Mouse (Mus musculus) C3H10T1/2 (cell line): ENCODE data around the gene Cltb. TPM values are rescaled to one million over a fixed set of nuclear protein-coding genes. Genes with fewer than 3 reads are reported as not detected.

Experiments used
- polyA plus RNA-seq, 2 experiments: library from polyadenylated mRNA; unstranded; fragments of >200 nt; fragmentation: generic; extraction: Trizol; gene quantifications; one replicate each; pipeline ENCODE4 v1.2.1; 2012; ENCODE audit warnings: missing spikeins in 2 of 2

The Cltb gene
- polyA plus RNA-seq = 100 to 1,000 TPM in 1 of 2 experiments, 10 to 100 TPM in 1; 71.5 to 127 TPM

DNA sequence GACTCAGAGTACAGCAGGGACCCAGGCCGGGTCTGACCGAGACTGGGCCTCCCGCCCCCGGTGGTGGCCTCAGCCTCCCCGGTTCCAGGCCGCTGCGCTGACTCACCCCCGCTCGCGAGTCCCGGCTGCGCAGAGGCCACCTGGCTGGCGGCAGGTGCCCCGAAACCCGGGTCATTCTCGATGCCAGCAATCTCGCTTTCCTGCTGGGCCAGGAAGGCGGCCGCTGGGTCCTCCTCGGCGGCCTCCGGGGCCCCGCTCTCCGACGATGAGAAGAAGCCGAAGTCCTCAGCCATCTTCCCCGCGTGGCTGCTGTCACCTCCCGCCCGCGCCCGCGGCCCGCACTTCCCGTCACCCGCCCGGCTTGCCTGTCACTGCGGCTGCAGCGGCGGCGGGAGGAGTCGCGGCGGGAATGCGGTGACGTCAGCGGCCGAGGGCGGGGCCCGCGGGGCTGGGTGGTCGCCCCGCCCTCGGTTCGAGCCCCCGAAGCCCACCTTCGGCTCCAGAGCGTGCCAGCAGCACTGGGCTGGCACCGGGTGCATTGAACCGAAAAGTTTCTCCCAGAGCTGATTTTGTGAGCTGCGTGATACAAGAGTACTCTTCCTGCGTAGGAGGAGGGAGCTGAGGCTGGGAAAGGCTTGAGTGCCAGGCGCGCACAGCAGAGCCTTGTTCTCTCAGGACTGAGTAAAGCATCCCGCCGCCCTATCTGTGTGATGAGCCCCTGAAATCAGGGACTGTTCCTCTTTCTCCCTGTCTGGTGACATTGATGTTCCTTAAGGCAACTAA lies at the start of gene Cltb:
TSS of gene Cltb (minus strand) at position 373 of the 783 bp plus-strand sequence.

DNA sequence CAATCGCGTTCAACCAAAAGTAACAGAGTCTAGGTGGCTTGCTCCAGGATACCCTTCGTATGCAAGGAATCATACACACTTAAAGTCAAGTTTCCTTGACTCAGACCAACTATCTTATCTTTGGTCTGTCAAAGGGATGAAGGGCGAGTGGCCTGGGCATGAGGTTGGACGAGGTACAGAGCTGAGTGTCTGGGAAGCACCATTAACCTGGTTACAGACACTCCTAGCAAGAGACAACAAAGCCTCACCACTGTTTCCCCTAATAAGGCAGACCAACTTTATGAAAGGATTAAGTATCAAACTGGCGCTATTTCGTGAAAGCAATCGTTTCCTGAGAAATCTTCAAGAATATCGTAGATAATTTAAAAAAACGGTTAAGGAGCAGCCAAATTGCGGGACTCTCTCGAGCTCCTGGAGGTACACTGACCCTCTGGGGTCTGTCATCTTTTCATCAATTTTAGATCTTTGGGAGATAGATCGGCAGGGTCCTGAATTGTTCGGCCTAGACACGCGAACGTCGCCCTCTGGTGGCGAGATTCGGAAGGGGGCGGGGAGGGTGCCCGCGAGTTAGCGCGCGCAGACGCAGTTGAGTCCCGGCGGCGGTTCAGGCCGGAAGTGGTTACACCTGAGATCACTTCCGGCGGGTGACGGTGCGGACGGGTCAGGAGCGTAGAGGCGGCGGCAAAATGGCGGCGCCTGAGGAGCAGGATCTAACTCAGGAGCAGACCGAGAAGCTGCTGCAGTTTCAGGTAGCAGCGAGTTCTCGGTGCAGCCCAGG lies 10.2 kb upstream of the Cltb start, which contains the start of gene Faf2:
TSS of gene Faf2 (plus strand) at position 630 of the 778 bp plus-strand sequence.

DNA sequence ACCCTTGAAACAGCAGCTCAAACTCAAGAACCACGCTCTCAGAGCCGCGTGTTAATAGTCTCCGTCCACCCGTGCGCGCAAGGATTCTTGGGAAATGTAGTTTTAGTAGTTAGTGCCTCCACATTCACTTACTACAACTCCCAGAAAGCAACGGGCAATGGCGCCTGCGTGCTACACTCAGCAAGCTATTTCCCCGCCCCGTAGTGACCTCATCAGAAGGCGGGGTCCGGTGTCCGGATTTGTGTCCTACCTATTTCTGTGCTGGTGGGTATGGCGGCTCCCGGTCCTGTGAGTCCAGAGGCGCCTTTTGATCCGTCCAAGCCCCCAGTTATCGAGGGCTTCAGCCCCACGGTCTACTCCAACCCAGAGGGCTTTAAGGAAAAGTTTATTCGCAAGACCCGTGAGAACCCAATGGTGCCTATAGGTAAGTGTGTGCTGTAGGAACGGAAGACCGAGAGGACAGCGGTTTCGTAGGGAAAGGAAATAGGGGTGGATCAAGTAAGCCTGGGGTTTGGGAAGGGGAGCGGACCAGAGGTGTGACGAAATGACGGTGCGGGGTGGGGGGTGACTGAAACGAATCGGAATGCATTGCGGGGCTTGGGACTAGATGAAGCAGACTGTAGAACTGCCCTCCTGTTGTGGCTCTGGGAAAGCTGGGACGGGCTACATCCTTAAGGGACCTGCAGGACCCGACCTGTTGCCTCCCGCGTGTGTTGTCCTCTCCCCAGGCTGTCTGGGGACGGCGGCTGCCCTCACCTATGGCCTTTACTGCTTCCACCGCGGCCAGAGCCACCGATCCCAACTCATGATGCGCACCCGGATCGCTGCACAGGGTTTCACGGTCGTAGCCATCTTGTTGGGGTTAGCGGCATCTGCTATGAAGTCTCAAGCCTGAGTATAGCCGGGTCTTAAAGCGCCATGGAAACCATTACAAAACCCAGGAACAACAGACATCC lies 20.9 kb downstream of the Cltb start, which contains the start of the genes Nop16 and Higd2a:
TSS of gene Nop16 (minus strand) at position 95 of the 956 bp plus-strand sequence.
TSS of gene Higd2a (plus strand) at position 212 of the 956 bp plus-strand sequence.

DNA sequence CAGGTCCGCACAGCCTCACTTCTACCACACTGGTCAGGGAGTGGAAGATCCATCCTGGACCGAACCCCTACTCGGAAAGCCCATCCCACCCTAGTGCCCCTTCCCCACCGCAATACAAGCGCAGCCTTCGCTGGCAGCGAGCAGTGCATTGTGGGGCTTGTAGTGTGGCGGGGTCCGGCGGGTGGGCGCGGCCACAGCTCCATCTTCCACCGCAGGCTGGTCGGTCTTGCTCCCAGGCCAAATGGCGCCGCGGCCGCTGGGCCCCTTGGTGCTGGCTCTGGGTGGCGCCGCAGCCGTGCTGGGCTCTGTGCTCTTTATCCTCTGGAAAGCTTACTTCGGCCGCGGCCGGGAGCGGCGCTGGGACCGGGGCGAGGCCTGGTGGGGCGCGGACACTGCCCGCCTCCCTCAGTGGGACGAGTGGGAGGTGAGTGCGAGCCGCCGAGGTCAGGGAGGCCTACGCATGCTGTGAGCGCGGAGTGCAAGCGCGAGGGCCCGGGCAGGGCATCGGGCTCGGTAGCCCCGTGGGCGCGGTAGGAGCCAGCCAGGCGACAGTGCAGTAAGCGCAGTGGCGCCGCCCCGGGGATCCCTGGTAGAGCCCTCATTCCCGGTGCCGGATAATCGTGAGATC lies 36.2 kb downstream of the Cltb start, which contains the start of gene Arl10:
TSS of gene Arl10 (plus strand) at position 162 of the 628 bp plus-strand sequence.

DNA sequence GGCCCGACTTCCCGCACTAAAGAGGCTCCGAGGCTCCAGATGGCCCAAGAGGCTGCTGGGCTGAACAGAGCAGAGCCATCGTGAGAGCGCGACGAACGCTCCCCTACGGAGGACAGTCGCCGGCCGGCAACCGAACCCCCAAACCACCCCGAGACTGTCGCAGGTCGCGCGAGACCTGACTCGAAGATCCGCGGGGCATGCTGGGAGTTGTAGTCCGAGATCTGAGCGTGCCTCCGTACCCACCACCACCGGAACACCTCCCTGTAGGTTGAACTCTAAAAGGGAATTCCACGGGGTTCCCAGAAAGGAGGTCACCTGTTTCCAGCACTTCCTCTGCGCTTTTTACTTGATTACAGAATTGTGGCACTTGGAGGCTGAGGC lies 46.0 kb downstream of the Cltb start, which contains the start of gene 4833439L19Rik:
TSS of gene 4833439L19Rik (minus strand) at position 235 of the 381 bp plus-strand sequence.

Other genes starting within 250 kb of the Cltb start
- gene Cplx2, start 240.0 kb downstream of the Cltb start, polyA plus RNA-seq = 10 to 100 TPM in 1 of 2 experiments, 1 to 10 TPM in 1; 2.3 to 11.6 TPM
- 10 to 100 TPM; 32.4 to 45.6 TPM for gene Thoc3, start 142.5 kb downstream of the Cltb start, polyA plus RNA-seq
- 1 to 10 TPM in 1 of 2 experiments, under 1 TPM in 1; 0.83 to 6.6 TPM for gene Simc1, start 107.6 kb downstream of the Cltb start, polyA plus RNA-seq
- gene 4833439L19Rik, start 45.9 kb downstream of the Cltb start, polyA plus RNA-seq = 10 to 100 TPM; 20.0 to 49.7 TPM
- gene Arl10, start 36.3 kb downstream of the Cltb start, polyA plus RNA-seq = 10 to 100 TPM in 1 of 2 experiments, 1 to 10 TPM in 1; 3.8 to 13.9 TPM
- 10 to 100 TPM; 34.3 to 60.0 TPM for gene Nop16, start 21.3 kb downstream of the Cltb start, polyA plus RNA-seq
- gene Higd2a, start 21.1 kb downstream of the Cltb start, polyA plus RNA-seq = 100 to 1,000 TPM; 236 to 309 TPM
- gene Faf2, start 10.4 kb upstream of the Cltb start, polyA plus RNA-seq = 10 to 100 TPM in 1 of 2 experiments, 1 to 10 TPM in 1; 8.0 to 33.2 TPM
- gene Rnf44, start 82.6 kb upstream of the Cltb start, polyA plus RNA-seq = 10 to 100 TPM in 1 of 2 experiments, 1 to 10 TPM in 1; 3.0 to 19.6 TPM
- not detected for gene Cdhr2, start 90.1 kb upstream of the Cltb start, polyA plus RNA-seq
- not detected for gene Gprin1, start 138.5 kb upstream of the Cltb start, polyA plus RNA-seq
- gene Sncb, start 155.3 kb upstream of the Cltb start, polyA plus RNA-seq = under 1 TPM in 1 of 2 experiments, not detected in 1; 0.07 TPM
- under 1 TPM in 1 of 2 experiments, not detected in 1; 0.13 TPM for gene Eif4e1b, start 172.7 kb upstream of the Cltb start, polyA plus RNA-seq
- 10 to 100 TPM; 46.3 to 66.0 TPM for gene Tspan17, start 178.0 kb upstream of the Cltb start, polyA plus RNA-seq